Mouse (Mus musculus) kidney, adult 2 months (tissue): ENCODE data around the gene Lsm10. TPM values are rescaled to one million over a fixed set of nuclear protein-coding genes. Genes with fewer than 3 reads are reported as not detected.

Experiments
- DNase-seq: peaks from one replicate; pipeline ENCODE4 v3.0.0; 2021
- H3K27ac ChIP-seq: fragments of 200-500 bp; 2 replicates; pipeline ENCODE4 v1.5.1; 2012; ENCODE audit warnings: low read depth, low read length, control low read depth, inconsistent platforms; ENCODE audit not compliant: insufficient read depth
- H3K27me3 ChIP-seq: fragments of 200-500 bp; replicated peaks from 2 replicates; pipeline ENCODE4 v1.6.1; 2012; ENCODE audit warnings: mild to moderate bottlenecking, moderate library complexity, low read length, inconsistent platforms; ENCODE audit not compliant: control insufficient read depth, insufficient read depth
- H3K36me3 ChIP-seq: fragments of 200-500 bp; 2 replicates; pipeline ENCODE4 v1.6.1; 2012; ENCODE audit warnings: mild to moderate bottlenecking, moderate library complexity, low read length, inconsistent platforms; ENCODE audit not compliant: control insufficient read depth, insufficient read depth
- H3K4me1 ChIP-seq: fragments of 200-500 bp; 2 replicates; pipeline ENCODE4 v1.6.1; 2011; ENCODE audit warnings: low read length; ENCODE audit not compliant: control insufficient read depth, insufficient read depth
- H3K4me3 ChIP-seq: fragments of 200-500 bp; 2 replicates; pipeline ENCODE4 v1.5.1; 2011; ENCODE audit warnings: mild to moderate bottlenecking, low read depth, low read length, control low read depth; ENCODE audit not compliant: insufficient read depth
- CTCF ChIP-seq: fragments of 200-500 bp; conservative IDR thresholded peaks from 2 replicates; pipeline ENCODE4 v1.5.1; 2011; ENCODE audit warnings: low read depth, mild to moderate bottlenecking, control low read depth, low read length, moderate library complexity, mixed read lengths; ENCODE audit not compliant: insufficient read depth, insufficient read length
- POLR2A ChIP-seq: fragments of 200-500 bp; IDR thresholded peaks from one replicate; pipeline ENCODE4 v1.6.1; 2011; ENCODE audit warnings: low read depth, low read length, control low read depth
- WGBS: fragments of 180-500 bp; shearing (Covaris S2); methylation state at CpG from one replicate; pipeline ENCODE4 v1.1.7; 2018; 5-methylcytosine and 5-hydroxymethylcytosine counted together
- polyA plus RNA-seq: library from polyadenylated mRNA; depleted of rRNA; stranded (reverse); fragments of >200 nt; gene quantifications from 2 replicates; pipeline ENCODE4 v1.2.3, GENCODE M21; 2012

Lsm10 gene
- polyA plus RNA-seq, 1 experiment, result 36.5 TPM

- 85% methylated on average over 20 of the region's 20 CpGs for WGBS
These were observed 1.4 kb downstream of the Lsm10 start for GRCm38 (mm10) chr4:126097711-126098253.

GRCm38 (mm10) chr4:126099365-126099764, 2.9 kb downstream of the Lsm10 start:
- DNase-seq, result no peak
- H3K27ac ChIP-seq, result no peak overlapping the region
- no peaks in the 10 kb centered on the region for H3K36me3 ChIP-seq
- no peak overlapping the region for H3K4me3 ChIP-seq
- H3K27me3 ChIP-seq, result no peaks in the 10 kb centered on the region
- peaks cover 10% of the 10 kb centered on the region; the same call in 1 of the 2 replicates for H3K4me1 ChIP-seq
- TF ChIP-seq CTCF (no peak), POLR2A (no peak)
- WGBS, result 94% methylated on average over 3 of the region's 3 CpGs

More at GRCm38 (mm10) chr4:126097711-126098253, 1.4 kb downstream of the Lsm10 start:
- Histone ChIP-seq H3K36me3 (no peaks in the 10 kb centered on the region), H3K27me3 (no peaks in the 10 kb centered on the region), H3K4me3 (no peak overlapping the region), H3K4me1 (peaks cover 7% of the 10 kb centered on the region; the same call in 1 of the 2 replicates), H3K27ac (no peak overlapping the region)
- no peak for DNase-seq
- TF ChIP-seq CTCF (no peak), POLR2A (no peak)

GRCm38 (mm10) chr4:126100764-126101163, 4.3 kb downstream of the Lsm10 start:
- H3K36me3 ChIP-seq, result no peaks in the 10 kb centered on the region
- no peak for TF ChIP-seq POLR2A
- H3K4me3 ChIP-seq, result no peak overlapping the region
- no peaks in the 10 kb centered on the region for H3K27me3 ChIP-seq
- H3K4me1 ChIP-seq, result peaks cover 17% of the 10 kb centered on the region; the same call in 1 of the 2 replicates
- H3K27ac ChIP-seq, result no peak overlapping the region
- WGBS, result 82% methylated on average over 3 of the region's 3 CpGs
- DNase-seq, result no peak

GRCm38 (mm10) chr4:126102061-126102841, 5.8 kb downstream of the Lsm10 start:
- WGBS, result 43% methylated on average over 7 of the region's 7 CpGs
- Histone ChIP-seq H3K4me3 (no peak overlapping the region), H3K4me1 (peaks cover 25% of the 10 kb centered on the region), H3K27me3 (no peaks in the 10 kb centered on the region), H3K36me3 (no peaks in the 10 kb centered on the region), H3K27ac (peak overlapping the region; percentile 75)
- no peak for TF ChIP-seq POLR2A
- peak; percentile 60 for DNase-seq

GRCm38 (mm10) chr4:126103057-126103581, 6.7 kb downstream of the Lsm10 start:
- DNase-seq, result peak; percentile 92
- H3K4me1 ChIP-seq, result peaks cover 34% of the 10 kb centered on the region
- H3K27me3 ChIP-seq, result no peaks in the 10 kb centered on the region
- peak overlapping the region; percentile 75 for H3K27ac ChIP-seq
- no peaks in the 10 kb centered on the region for H3K36me3 ChIP-seq
- TF ChIP-seq POLR2A, result no peak
- no peak for TF ChIP-seq CTCF
- WGBS, result under 1% methylated on average over 15 of the region's 15 CpGs
- H3K4me3 ChIP-seq, result peak overlapping the region; percentile 38

- H3K27me3 ChIP-seq, result no peaks in the 10 kb centered on the region
- under 1% methylated on average over 34 of the region's 34 CpGs for WGBS
- H3K4me3 ChIP-seq, result peak within 1 kb of the TSS; percentile 86
- peak; percentile 98 for DNase-seq
- H3K36me3 ChIP-seq, result no peaks in the 10 kb centered on the region
- H3K27ac ChIP-seq, result peak within 1 kb of the TSS; percentile 87
- TF ChIP-seq CTCF (peak; percentile 70), POLR2A (peak; percentile 73)
- H3K4me1 ChIP-seq, result peaks cover 39% of the 10 kb centered on the region
These were observed 7.2 kb downstream of the Lsm10 start, which contains the start of gene Stk40 for GRCm38 (mm10) chr4:126103590-126104068. TSS of gene Stk40 (plus strand) at chr4:126103957.

- under 1% methylated on average over 34 of the region's 34 CpGs for WGBS
- Histone ChIP-seq H3K4me1 (peaks cover 46% of the 10 kb centered on the region), H3K4me3 (peak overlapping the region; percentile 86), H3K36me3 (no peaks in the 10 kb centered on the region), H3K27ac (peak overlapping the region; percentile 87), H3K27me3 (no peaks in the 10 kb centered on the region)
- TF ChIP-seq POLR2A (peak; percentile 53), CTCF (no peak)
- DNase-seq, result peak; percentile 95
These were observed 8.0 kb downstream of the Lsm10 start for GRCm38 (mm10) chr4:126104261-126105075.
